Mouse (Mus musculus) embryonic facial prominence, embryonic 10.5 days (tissue): ENCODE measurements around the gene Tent5d. TPM values are rescaled to one million over a fixed set of nuclear protein-coding genes. Genes with fewer than 3 reads are reported as not detected.
A peak's percentile ranks its signal among the peaks of the same experiment; 100 is the strongest.

Experiments used
- DNase-seq: peaks from one replicate; pipeline ENCODE4 v3.0.0-alpha.2; 2017; ENCODE audit warnings: low spot score
- H3K27ac ChIP-seq: fragments of 300-500 bp; sonication (generic); replicated peaks from 2 replicates; pipeline ENCODE4 v1.5.1; 2016; ENCODE audit warnings: mild to moderate bottlenecking
- H3K27me3 ChIP-seq: fragments of 300-500 bp; sonication (generic); replicated peaks from 2 replicates; pipeline ENCODE4 v1.6.1; 2016; ENCODE audit warnings: low read depth, mild to moderate bottlenecking; ENCODE audit not compliant: poor library complexity, severe bottlenecking
- H3K36me3 ChIP-seq: fragments of 300-500 bp; sonication (generic); replicated peaks from 2 replicates; pipeline ENCODE4 v1.6.1; 2016; ENCODE audit warnings: mild to moderate bottlenecking, moderate library complexity
- H3K4me1 ChIP-seq: fragments of 300-500 bp; sonication (generic); 2 replicates; pipeline ENCODE4 v1.6.1; 2016
- H3K4me3 ChIP-seq: fragments of 300-500 bp; sonication (generic); 2 replicates; pipeline ENCODE4 v1.5.1; 2016; ENCODE audit warnings: mild to moderate bottlenecking, moderate library complexity
- H3K9me3 ChIP-seq: fragments of 300-500 bp; sonication (generic); 2 replicates; pipeline ENCODE4 v1.6.1; 2016; ENCODE audit warnings: mild to moderate bottlenecking
- WGBS: fragments of 180-500 bp; shearing (Covaris S2); methylation state at CpG from one replicate; pipeline ENCODE4 v1.1.7; 2016; 5-methylcytosine and 5-hydroxymethylcytosine counted together
- polyA plus RNA-seq: library from polyadenylated mRNA; unstranded; fragments of >200 nt; fragmentation: Nextera tagmentation; extraction: Ambion mirVana; gene quantifications from 2 replicates; pipeline ENCODE4 v1.2.1, GENCODE M21; 2016

Gene Tent5d
- polyA plus RNA-seq = 0.05 and 0.42 TPM in 2 replicates

- H3K36me3 ChIP-seq = no peaks in the 10 kb centered on the region
- no peak within 1 kb of the TSS for H3K27ac ChIP-seq
- H3K4me1 ChIP-seq = no peaks in the 10 kb centered on the region
- WGBS = 84% methylated on average over 1 of the region's 1 CpGs
- no peaks in the 10 kb centered on the region for H3K27me3 ChIP-seq
- no peaks in the 10 kb centered on the region for H3K9me3 ChIP-seq
- no peak for DNase-seq
- H3K4me3 ChIP-seq = no peak within 1 kb of the TSS
Measured at GRCm38 (mm10) chrX:107792290-107792689, at the start of gene Tent5d. Gene Tent5d, plus strand, starts transcription at chrX:107792590.

DNA sequence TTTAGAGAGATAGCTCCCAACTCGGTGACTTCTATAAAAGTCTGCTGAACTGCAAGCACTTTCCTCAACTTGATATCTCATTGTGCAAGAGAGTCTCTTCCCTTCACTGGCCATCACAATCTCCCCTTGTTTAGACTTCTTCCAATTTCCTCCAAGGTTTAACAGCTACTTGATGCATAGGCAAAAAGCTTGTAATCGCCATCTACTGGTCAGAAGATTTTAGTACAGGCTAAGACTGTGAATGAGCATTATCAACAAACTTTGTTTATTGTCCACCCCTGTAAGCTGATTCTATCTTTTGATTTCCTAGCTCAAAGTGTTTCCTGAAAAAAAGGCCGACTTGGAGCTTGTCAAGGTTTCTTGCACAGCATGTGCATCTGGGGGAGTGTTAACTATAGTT is 24.5 kb upstream of the Tent5d start:
- DNase-seq = no peak
- H3K4me3 ChIP-seq = no peak overlapping the region
- H3K27ac ChIP-seq = no peak overlapping the region
- no peaks in the 10 kb centered on the region for H3K4me1 ChIP-seq
- no peaks in the 10 kb centered on the region for H3K36me3 ChIP-seq
- no peaks in the 10 kb centered on the region for H3K9me3 ChIP-seq
- 21% methylated on average over 3 of the region's 3 CpGs for WGBS
- H3K27me3 ChIP-seq = no peaks in the 10 kb centered on the region

DNA sequence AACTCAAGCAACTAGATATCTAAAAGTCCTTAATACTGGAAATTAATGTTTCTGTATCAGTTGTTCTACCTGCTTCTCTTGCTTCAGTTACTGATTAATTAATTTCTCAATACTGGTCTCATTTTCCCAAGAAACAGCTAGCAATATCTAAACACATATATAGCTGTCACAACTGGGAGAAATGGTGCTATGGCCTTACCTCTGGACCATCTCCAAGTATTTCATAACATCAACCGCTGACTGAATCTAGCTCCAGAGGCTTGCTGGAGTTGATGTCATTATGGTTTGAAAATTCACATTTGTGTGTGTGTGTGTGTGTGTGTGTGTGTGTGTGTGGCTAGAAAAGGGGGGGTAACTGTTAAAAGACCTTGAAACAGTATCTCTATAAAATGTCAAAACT is 2.3 kb upstream of the Tent5d start:
- Histone ChIP-seq H3K4me1 (no peaks in the 10 kb centered on the region), H3K27me3 (no peaks in the 10 kb centered on the region)
- 94% methylated on average over 1 of the region's 1 CpGs for WGBS

DNA sequence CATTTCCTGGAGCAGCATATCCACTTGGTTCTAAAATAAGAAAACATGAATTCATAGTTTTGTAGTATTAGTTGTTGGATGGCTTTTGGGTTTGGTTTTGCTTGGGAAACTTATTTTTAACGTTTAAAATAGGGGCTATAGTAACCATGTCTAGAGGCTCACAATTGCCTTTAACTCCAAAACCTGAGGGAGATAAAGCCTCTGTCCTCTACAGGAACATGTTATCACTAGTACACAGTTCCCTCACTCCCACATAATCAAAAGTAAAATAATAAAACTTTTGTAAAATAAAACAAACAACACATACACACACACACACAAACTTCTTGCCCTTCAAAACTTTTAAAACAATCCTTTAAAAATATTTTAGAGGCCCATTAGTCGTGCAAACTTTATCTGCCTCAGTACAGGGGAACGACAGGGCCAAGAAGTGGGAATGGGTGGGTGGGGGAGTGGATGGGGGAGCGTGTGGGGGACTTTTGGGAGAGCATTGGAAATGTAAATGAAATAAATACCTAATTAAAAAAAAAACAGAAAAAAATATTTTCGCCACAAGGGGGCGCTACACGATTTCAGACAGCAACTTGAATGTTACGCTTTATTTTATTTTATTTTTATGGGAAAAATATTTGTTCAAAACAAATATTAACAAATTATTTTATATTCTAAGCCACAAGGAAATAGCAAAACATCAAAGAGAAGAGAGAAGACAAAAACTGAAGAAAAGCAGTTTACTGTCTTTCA is 1.5 kb upstream of the Tent5d start:
- DNase-seq = no peak
- 28% methylated on average over 8 of the region's 8 CpGs for WGBS

More for the DNA sequence above, 2.3 kb upstream of the Tent5d start:
- Histone ChIP-seq H3K4me3 (no peak overlapping the region), H3K27ac (no peak overlapping the region), H3K9me3 (no peaks in the 10 kb centered on the region), H3K36me3 (no peaks in the 10 kb centered on the region)
- DNase-seq = no peak

GRCm38 (mm10) chrX:107795785-107796184 is 3.4 kb downstream of the Tent5d start:
- 67% methylated on average over 1 of the region's 1 CpGs for WGBS
- Histone ChIP-seq H3K9me3 (no peaks in the 10 kb centered on the region), H3K27me3 (no peaks in the 10 kb centered on the region), H3K4me1 (no peaks in the 10 kb centered on the region), H3K36me3 (no peaks in the 10 kb centered on the region), H3K27ac (no peak overlapping the region), H3K4me3 (no peak overlapping the region)
- DNase-seq = no peak

More for the DNA sequence above, 1.5 kb upstream of the Tent5d start:
- Histone ChIP-seq H3K4me3 (no peak overlapping the region), H3K4me1 (no peaks in the 10 kb centered on the region), H3K27me3 (no peaks in the 10 kb centered on the region), H3K36me3 (no peaks in the 10 kb centered on the region), H3K27ac (no peak overlapping the region), H3K9me3 (no peaks in the 10 kb centered on the region)

GRCm38 (mm10) chrX:107796919-107797318 is 4.5 kb downstream of the Tent5d start:
- Histone ChIP-seq H3K27me3 (no peaks in the 10 kb centered on the region), H3K36me3 (no peaks in the 10 kb centered on the region), H3K4me1 (no peaks in the 10 kb centered on the region), H3K4me3 (no peak overlapping the region), H3K9me3 (no peaks in the 10 kb centered on the region), H3K27ac (no peak overlapping the region)
- no peak for DNase-seq
- 89% methylated on average over 2 of the region's 2 CpGs for WGBS

DNA sequence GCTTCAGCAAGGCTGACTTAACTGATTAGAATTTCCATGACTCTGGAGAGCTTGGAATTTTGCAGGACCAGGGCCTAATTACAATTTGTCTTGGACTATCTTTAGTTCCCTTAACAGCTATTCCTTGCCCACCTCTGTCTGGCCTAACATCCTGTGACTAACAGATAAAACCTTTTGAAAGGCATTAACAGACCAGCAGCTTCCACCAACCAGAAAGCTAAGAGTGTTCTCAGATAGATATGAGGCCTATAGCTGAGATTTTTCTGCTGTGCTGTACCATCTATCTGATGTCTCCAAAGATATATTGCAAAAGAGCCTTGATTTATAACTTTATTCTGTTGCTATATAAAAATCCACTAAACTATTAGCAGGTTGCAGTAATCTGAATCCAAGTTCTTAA is 19.7 kb downstream of the Tent5d start:
- Histone ChIP-seq H3K27ac (no peak overlapping the region), H3K4me3 (no peak overlapping the region)
- DNase-seq = no peak

DNA sequence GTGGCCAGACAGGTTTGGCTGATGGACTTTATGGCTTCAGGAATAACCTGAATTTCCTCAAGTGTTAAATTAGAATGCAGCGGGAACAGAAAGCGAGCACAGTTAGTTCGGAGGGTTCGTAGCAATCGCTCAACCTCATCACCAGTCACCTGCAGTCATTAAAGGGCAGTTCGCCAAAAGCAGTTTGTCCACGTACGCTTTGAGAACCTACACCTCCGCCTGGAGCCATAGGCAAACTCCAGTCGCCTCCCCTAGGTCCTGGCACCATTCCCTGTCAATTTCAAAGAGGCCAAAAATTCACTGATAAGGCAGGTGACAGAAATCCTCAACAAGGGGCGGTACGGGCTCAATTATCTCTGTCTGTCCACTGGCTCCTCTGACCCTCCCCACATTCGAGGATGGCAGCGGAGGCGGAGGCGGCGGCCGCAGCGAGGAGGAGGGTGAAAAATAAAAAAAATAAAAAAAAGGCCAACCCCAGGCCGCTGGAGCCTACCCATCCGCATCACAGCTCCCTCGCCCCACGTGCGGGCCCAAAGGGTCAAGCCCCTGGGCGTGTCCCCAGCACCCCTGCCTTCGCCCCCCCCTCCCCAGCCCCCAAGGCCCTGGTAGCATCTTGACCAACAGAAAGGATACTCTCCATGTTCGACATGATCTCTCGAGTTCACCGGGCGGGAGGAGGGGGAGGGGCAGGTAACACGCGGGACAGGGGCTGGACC is 23.3 kb downstream of the Tent5d start:
- 22% methylated on average over 32 of the region's 32 CpGs for WGBS
- Histone ChIP-seq H3K36me3 (no peaks in the 10 kb centered on the region), H3K9me3 (no peaks in the 10 kb centered on the region), H3K4me3 (peak overlapping the region; percentile 68), H3K4me1 (no peaks in the 10 kb centered on the region), H3K27ac (peak overlapping the region; percentile 84), H3K27me3 (no peaks in the 10 kb centered on the region)
- no peak for DNase-seq

More for the DNA sequence above, 19.7 kb downstream of the Tent5d start:
- H3K9me3 ChIP-seq = no peaks in the 10 kb centered on the region
- H3K4me1 ChIP-seq = no peaks in the 10 kb centered on the region
- no peaks in the 10 kb centered on the region for H3K36me3 ChIP-seq
- no peaks in the 10 kb centered on the region for H3K27me3 ChIP-seq

DNA sequence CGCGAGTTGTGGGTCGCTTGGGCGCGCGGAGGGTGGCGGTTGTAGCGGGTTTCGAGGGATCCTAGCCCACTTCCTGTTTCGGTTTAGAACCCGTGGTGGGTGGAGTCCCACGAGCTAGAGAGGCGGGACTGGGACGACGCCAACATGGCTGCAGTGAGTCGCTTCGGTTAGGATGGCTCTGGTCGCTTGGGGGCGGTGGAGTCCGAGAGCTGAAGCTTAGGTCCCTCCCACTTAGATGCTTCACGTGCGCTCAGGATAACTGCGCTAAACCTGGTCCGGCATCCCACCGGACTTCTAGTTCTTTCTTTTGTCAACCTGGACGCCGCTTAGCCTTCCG is 23.8 kb downstream of the Tent5d start, which contains the start of gene 2610002M06Rik:
TSS of gene 2610002M06Rik (minus strand) at position 117 of the 337 bp plus-strand sequence.
- Histone ChIP-seq H3K27me3 (no peaks in the 10 kb centered on the region), H3K4me1 (no peaks in the 10 kb centered on the region), H3K9me3 (no peaks in the 10 kb centered on the region), H3K4me3 (peak within 1 kb of the TSS; percentile 68), H3K27ac (peak within 1 kb of the TSS; percentile 84), H3K36me3 (no peaks in the 10 kb centered on the region)
- WGBS = 26% methylated on average over 28 of the region's 28 CpGs
- peak; percentile 88 for DNase-seq

- DNase-seq = no peak
- Histone ChIP-seq H3K27ac (no peak overlapping the region), H3K36me3 (no peaks in the 10 kb centered on the region), H3K4me3 (peak overlapping the region; percentile 68), H3K4me1 (no peaks in the 10 kb centered on the region), H3K9me3 (no peaks in the 10 kb centered on the region), H3K27me3 (no peaks in the 10 kb centered on the region)
- WGBS = 87% methylated on average over 6 of the region's 6 CpGs
Measured at GRCm38 (mm10) chrX:107816726-107817125, 24.3 kb downstream of the Tent5d start.

DNA sequence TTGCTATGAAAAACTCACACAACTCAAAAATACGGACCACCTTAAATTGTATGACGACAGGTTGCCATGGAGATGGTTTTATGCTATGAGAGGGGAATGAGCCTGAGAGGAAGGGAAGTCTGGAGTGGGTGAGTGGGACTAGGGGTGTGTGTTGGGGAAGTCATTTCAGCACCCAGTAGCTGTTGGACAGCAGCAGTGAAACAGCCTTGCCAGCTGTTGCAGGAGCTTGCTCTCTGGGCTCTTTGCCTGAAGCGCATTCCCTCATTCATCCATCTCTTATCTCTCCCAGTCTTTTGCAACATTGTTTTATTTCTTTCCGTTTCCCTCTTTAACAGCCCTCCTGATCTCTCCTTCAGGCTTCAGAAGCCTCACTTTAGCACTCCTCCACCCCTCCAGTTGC is 65.8 kb downstream of the Tent5d start:
- Histone ChIP-seq H3K4me1 (no peaks in the 10 kb centered on the region), H3K9me3 (no peaks in the 10 kb centered on the region), H3K36me3 (no peaks in the 10 kb centered on the region), H3K27ac (no peak overlapping the region), H3K27me3 (no peaks in the 10 kb centered on the region), H3K4me3 (no peak overlapping the region)
- WGBS = 33% methylated on average over 4 of the region's 4 CpGs
- DNase-seq = peak; percentile 20
